Mouse (Mus musculus): ENCODE data around the gene Gm49373. TPM values are rescaled to one million over a fixed set of nuclear protein-coding genes. Genes with fewer than 3 reads are reported as not detected.
A peak's percentile ranks its signal among the peaks of the same experiment; 100 is the strongest.

Gm49373 gene
- total RNA-seq, 2 experiments from 2014 or later, result 0.30 to 0.46 TPM

DNA sequence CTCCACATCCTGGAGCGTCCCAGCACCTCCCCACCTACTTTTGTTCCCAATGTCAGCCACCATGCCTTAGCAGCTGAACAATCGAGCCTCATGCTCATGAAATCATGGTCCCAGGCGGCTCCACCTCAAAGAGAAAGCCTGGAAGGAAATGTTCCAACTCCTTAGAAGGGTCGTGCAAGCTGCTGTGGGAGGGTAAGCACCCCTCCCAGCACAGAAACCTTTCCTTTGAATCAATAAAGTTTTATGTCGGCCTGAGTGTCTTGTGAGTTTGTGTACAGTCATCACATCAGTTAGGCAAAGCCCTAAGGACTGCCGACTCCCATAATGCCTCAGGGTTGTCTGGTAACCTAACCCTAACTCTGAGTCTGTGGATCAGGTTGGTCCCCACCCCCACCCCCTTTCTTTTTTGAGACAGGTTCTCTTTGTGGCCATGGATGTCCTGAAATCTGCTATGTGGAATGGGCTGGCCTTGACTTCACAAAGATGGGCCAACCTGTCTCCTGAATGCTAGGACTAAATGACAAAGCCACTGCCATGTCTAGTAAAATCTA lies 44.3 kb downstream of the Gm49373 start:
- no peak for DNase-seq

DNA sequence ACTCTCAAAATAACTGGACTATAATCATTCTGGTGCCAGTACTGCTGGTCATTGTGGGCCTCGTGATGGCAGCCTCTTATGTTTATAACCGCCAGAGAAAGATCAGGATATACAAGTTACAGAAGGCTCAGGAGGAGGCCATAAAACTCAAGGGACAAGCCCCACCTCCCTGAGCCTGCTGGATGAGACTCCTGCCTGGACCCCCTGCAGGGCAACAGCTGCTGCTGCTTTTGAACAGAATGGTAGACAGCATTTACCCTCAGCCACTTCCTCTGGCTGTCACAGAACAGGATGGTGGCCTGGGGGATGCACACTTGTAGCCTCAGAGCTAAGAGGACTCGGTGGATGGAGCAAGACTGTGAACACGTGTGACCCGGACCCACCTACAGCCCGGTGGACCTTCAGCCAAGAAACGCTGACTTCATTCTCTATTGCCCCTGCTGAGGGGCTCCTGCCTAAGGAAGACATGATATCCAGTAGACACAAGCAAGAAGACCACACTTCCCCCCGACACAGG lies 45.1 kb downstream of the Gm49373 start:
- DNase-seq, result no peak

DNA sequence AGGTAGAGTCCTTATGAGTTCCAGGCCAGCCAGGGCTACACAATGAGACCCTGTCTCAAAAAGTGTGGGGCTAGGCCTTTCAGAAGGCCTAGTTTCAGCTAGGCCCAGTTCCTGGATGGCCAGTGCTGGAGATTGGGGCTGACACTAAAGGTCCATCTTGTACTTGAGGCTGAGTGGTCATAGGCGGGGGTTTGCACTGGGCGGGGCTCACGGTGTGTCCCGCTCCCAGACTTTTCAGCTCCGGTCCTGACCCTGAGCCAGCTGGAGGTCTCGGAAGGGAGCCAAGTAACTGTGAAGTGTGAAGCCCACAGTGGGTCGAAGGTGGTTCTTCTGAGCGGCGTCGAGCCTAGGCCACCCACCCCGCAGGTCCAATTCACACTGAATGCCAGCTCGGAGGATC lies 46.0 kb downstream of the Gm49373 start:
- no peak for DNase-seq

DNA sequence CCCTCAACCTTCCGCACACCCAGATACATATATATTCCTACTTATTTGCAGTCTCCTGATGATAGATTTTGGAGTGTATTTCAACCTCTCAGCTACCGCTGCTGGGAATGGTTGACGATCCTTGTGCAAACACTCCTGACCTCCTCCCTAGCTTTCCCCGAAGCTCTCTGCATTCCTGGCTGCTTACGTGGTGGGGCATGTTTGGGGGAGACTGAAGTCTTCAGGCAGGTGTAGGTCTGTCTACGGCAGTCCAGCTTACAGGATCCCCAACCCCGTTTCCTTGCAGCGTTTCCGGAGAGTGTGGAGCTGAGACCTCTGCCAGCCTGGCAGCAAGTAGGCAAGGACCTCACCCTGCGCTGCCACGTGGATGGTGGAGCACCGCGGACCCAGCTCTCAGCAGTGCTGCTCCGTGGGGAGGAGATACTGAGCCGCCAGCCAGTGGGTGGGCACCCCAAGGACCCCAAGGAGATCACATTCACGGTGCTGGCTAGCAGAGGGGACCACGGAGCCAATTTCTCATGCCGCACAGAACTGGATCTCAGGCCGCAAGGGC lies 47.6 kb downstream of the Gm49373 start:
- DNase-seq, result no peak

DNA sequence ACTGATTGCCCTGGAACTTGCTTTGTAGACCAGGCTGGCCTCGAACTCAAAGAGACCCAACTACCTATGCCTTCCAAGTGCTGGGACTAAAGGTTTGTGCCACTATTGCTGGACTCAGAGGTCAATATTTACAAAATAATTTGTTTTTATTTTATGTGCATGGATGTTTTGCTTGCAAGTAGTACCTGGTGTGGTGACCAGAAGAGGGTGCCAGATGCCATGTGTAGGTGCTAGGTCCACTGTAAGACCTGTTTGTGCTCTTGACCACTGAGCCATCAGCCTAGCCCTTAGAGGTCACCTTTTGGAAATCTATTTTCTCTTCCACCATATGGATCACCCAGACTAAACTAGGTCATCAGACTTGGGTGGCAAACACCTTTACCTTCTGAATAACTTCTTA lies 50.2 kb downstream of the Gm49373 start:
- DNase-seq, result no peak

DNA sequence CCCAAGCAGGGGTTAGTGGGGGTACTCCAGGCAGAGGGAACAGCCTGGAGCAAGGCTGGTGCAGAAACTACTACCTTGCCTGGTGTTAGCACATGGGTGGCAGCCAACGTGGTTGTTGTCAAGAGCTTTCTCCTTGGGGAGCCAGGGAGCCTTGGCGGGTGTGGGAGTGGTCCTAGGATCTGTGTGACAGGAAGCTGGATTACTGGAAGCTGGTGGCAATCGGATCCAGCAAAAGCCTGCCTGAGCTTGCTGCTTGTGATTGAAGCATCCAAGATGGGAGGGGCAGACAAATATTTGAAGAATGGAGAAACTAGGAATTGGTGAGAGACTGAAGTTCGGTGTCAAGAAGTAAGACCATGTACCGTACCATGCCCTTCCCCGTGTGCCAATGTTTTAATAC lies 50.6 kb downstream of the Gm49373 start:
- no peak for DNase-seq

DNA sequence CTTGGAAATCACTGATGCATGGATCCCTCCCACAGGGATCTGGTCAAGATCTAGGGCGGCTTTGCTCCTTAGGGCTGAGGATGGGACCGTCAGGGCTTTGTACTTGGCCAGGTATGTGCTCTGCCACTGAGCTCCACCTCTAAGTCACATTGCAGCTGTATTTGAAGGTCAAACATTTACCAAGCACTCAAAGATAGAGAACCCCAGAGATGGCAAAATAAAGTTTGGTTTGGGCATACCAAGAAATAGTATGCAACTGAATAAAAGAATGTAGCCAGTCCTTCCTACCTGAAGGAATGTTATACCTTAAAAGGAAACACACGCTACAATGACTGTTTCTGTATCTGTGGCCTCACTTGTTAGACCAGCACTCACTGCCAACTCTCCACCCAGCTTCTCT lies 51.5 kb downstream of the Gm49373 start:
- DNase-seq, result no peak

GRCm38 (mm10) chr9:21018600-21018999 lies 54.3 kb downstream of the Gm49373 start:
- DNase-seq, result no peak

- DNase-seq, result no peak
These were observed 55.7 kb downstream of the Gm49373 start for GRCm38 (mm10) chr9:21017177-21017575.

GRCm38 (mm10) chr9:21016331-21017176 lies 56.3 kb downstream of the Gm49373 start:
- peak in 1 of 2 experiments; percentile 37 for DNase-seq

DNA sequence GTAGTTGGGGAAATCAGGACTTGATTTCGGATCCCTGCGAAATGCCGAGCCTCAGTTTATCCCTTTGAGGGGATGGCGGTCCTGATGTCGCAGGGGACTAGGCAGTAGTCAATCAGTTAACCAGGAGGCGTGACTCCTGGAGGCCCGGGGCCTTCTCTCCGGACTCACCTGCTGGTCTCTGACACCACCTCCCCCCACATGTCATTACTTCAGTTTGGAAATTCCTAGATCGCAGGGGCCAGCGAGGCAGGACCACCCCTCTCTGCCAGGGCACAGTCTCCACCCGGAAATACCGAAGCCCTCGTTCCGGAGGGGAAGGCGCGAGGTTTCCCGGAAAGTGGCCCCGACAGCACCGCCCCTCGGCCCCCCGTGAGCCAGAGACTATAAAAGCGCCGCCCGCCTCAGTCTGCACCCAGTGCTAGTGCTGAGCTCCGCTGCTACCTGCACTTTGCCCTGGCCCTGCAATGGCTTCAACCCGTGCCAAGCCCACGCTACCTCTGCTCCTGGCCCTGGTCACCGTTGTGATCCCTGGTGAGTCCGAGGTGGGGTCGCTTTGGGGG lies 57.2 kb downstream of the Gm49373 start, which contains the start of gene Icam1:
Gene Icam1 (plus strand): TSS at position 415 of the 560 bp plus-strand sequence.
- peak; percentile 73 to 80 for DNase-seq

- peak; percentile 62 to 74 for DNase-seq
These were observed 58.0 kb downstream of the Gm49373 start for GRCm38 (mm10) chr9:21014691-21015570.

Small RNA genes within 50 kb of the gene (microRNA-seq; reads per million reads assigned to microRNA genes)
- gene Mir1900, result not detected
- gene Mir7082, result not detected

Other genes with a start within 250 kb of the Gm49373 start
- 10 to 100 TPM; 19.1 to 20.4 TPM for gene A230050P20Rik, start 204.5 kb downstream of the Gm49373 start, total RNA-seq (2021)
- 1 to 10 TPM; 3.2 to 3.5 TPM for gene Angptl6, start 193.4 kb downstream of the Gm49373 start, total RNA-seq (2021)
- gene Ppan, start 184.9 kb downstream of the Gm49373 start, total RNA-seq (2021), result 10 to 100 TPM; 26.6 to 45.4 TPM
- 100 to 1,000 TPM; 154 to 178 TPM for gene Eif3g, start 174.5 kb downstream of the Gm49373 start, total RNA-seq (2021)
- gene Dnmt1, start 113.2 kb downstream of the Gm49373 start, total RNA-seq (2021), result 10 to 100 TPM; 42.9 to 59.7 TPM
- gene S1pr2, start 96.3 kb downstream of the Gm49373 start, total RNA-seq (2021), result 10 to 100 TPM; 16.5 to 19.2 TPM
- 100 to 1,000 TPM; 122 to 130 TPM for gene Mrpl4, start 70.4 kb downstream of the Gm49373 start, total RNA-seq (2021)
- 10 to 100 TPM; 10.7 to 14.8 TPM for gene Icam1, start 57.1 kb downstream of the Gm49373 start, total RNA-seq (2021)
- gene Icam4, start 43.7 kb downstream of the Gm49373 start, total RNA-seq (2021), result 1 to 10 TPM; 1.9 to 2.8 TPM
- under 1 TPM; 0.10 to 0.20 TPM for gene Icam5, start 41.0 kb downstream of the Gm49373 start, total RNA-seq (2021)
- not detected for gene Zglp1, start 6.0 kb downstream of the Gm49373 start, total RNA-seq (2021)
- 10 to 100 TPM; 33.8 to 42.2 TPM for gene Fdx1l, start 518 bp upstream of the Gm49373 start, total RNA-seq (2021)
- under 1 TPM; 0.60 to 0.82 TPM for gene Gm38431, start 18.9 kb upstream of the Gm49373 start, total RNA-seq (2021)
- gene Raver1, start 18.9 kb upstream of the Gm49373 start, total RNA-seq (2021), result 10 to 100 TPM; 50.0 to 57.1 TPM
- 10 to 100 TPM; 14.6 to 15.2 TPM for gene Tyk2, start 58.1 kb upstream of the Gm49373 start, total RNA-seq (2021)
- 100 to 1,000 TPM; 180 to 201 TPM for gene Cdc37, start 76.9 kb upstream of the Gm49373 start, total RNA-seq (2021)
- 10 to 100 TPM in 1 of 2 experiments, 1 to 10 TPM in 1; 8.6 to 10.6 TPM for gene Pde4a, start 92.6 kb upstream of the Gm49373 start, total RNA-seq (2021)
- 10 to 100 TPM; 45.8 to 46.0 TPM for gene Keap1, start 166.3 kb upstream of the Gm49373 start, total RNA-seq (2021)
- under 1 TPM in 1 of 2 experiments, not detected in 1; 0.99 TPM for gene S1pr5, start 175.3 kb upstream of the Gm49373 start, total RNA-seq (2021)
- 10 to 100 TPM; 39.1 to 39.5 TPM for gene Atg4d, start 192.2 kb upstream of the Gm49373 start, total RNA-seq (2021)
- gene Kri1, start 214.9 kb upstream of the Gm49373 start, total RNA-seq (2021), result 10 to 100 TPM; 24.8 to 32.2 TPM
- gene Cdkn2d, start 218.3 kb upstream of the Gm49373 start, total RNA-seq (2021), result 10 to 100 TPM; 14.2 to 16.0 TPM
- gene Ap1m2, start 239.2 kb upstream of the Gm49373 start, total RNA-seq (2021), result not detected
- gene Slc44a2, start 247.6 kb upstream of the Gm49373 start, total RNA-seq (2021), result 10 to 100 TPM; 35.2 to 54.2 TPM

Measured in adrenal gland, postnatal 36 days (tissue).